Mouse (Mus musculus) embryonic facial prominence, embryonic 15.5 days (tissue): Measurements from ENCODE around the gene Arhgdia. TPM values are rescaled to one million over a fixed set of nuclear protein-coding genes. Genes with fewer than 3 reads are reported as not detected.

Source experiments
- ATAC-seq: fragments of 200-750 bp; cut with Nextera tagmentation; 2 replicates; pipeline ENCODE4 v1.8.0; 2017; ENCODE audit warnings: low read depth, moderate TSS enrichment; ENCODE audit not compliant: insufficient number of reproducible peaks, low FRiP score, low TSS enrichment
- H3K27ac ChIP-seq: fragments of 300-500 bp; sonication (generic); replicated peaks from 2 replicates; pipeline ENCODE4 v1.5.1; 2015; ENCODE audit warnings: mild to moderate bottlenecking, inconsistent platforms
- H3K27me3 ChIP-seq: fragments of 300-500 bp; sonication (generic); 2 replicates; pipeline ENCODE4 v1.6.1; 2015; ENCODE audit warnings: inconsistent platforms
- H3K36me3 ChIP-seq: fragments of 300-500 bp; sonication (generic); 2 replicates; pipeline ENCODE4 v1.6.1; 2015; ENCODE audit warnings: mild to moderate bottlenecking, inconsistent platforms
- H3K4me1 ChIP-seq: fragments of 300-500 bp; sonication (generic); 2 replicates; pipeline ENCODE4 v1.6.1; 2015; ENCODE audit warnings: inconsistent platforms
- H3K4me2 ChIP-seq: fragments of 300-500 bp; sonication (generic); replicated peaks from 2 replicates; pipeline ENCODE4 v1.6.1; 2015; ENCODE audit warnings: mild to moderate bottlenecking, inconsistent platforms
- H3K4me3 ChIP-seq: fragments of 300-500 bp; sonication (generic); replicated peaks from 2 replicates; pipeline ENCODE4 v1.5.1; 2015; ENCODE audit warnings: mild to moderate bottlenecking, inconsistent platforms
- H3K9ac ChIP-seq: fragments of 300-500 bp; sonication (generic); 2 replicates; pipeline ENCODE4 v1.6.1; 2015; ENCODE audit warnings: inconsistent platforms
- H3K9me3 ChIP-seq: fragments of 300-500 bp; sonication (generic); replicated peaks from 2 replicates; pipeline ENCODE4 v1.6.1; 2016; ENCODE audit warnings: inconsistent platforms
- whole genome bisulfite sequencing: fragments of 180-500 bp; shearing (Covaris S2); methylation state at CpG from one replicate; pipeline ENCODE4 v1.1.7; 2015; 5-methylcytosine and 5-hydroxymethylcytosine counted together
- polyA plus RNA-seq: library from polyadenylated mRNA; unstranded; fragments of >200 nt; fragmentation: Nextera tagmentation; extraction: Ambion mirVana; gene quantifications from 2 replicates; pipeline ENCODE4 v1.2.1, GENCODE M21; 2015

Arhgdia gene
- polyA plus RNA-seq, 1 experiment from 2014 or later, result 593 TPM

DNA sequence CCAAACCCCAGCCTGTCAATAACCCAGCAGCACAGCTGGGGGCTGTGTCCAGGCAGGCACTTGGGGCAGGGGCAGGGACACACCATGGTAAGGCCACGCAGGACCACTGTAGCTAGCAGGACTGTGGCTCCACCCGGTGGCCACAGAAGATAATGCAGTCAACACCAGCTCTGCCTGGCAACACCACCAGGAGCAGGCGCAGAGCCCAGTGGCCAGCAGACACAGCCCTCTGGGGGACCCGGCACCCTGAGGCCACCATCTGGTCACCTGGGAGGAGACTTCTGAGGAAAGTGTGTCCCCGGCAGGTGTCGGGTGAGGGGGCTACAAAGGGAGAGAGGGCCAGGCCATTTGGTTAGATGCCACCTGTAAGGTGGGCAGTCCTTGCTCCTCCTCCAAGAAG, 31.3 kb upstream of the Arhgdia start:
- H3K27me3 ChIP-seq, result 0 out of 2 replicates have a peak, but pooled peaks cover 3% of the 10 kb centered on the region
- H3K4me2 ChIP-seq, result no peak overlapping the region
- H3K9ac ChIP-seq, result no peak overlapping the region
- ATAC-seq, result no peak
- no peak overlapping the region for H3K4me3 ChIP-seq
- peaks cover 29% of the 10 kb centered on the region for H3K4me1 ChIP-seq
- no peaks in the 10 kb centered on the region for H3K9me3 ChIP-seq
- H3K36me3 ChIP-seq, result peaks cover 51% of the 10 kb centered on the region
- WGBS, result 53% methylated on average over 6 of the region's 6 CpGs
- no peak overlapping the region for H3K27ac ChIP-seq

DNA sequence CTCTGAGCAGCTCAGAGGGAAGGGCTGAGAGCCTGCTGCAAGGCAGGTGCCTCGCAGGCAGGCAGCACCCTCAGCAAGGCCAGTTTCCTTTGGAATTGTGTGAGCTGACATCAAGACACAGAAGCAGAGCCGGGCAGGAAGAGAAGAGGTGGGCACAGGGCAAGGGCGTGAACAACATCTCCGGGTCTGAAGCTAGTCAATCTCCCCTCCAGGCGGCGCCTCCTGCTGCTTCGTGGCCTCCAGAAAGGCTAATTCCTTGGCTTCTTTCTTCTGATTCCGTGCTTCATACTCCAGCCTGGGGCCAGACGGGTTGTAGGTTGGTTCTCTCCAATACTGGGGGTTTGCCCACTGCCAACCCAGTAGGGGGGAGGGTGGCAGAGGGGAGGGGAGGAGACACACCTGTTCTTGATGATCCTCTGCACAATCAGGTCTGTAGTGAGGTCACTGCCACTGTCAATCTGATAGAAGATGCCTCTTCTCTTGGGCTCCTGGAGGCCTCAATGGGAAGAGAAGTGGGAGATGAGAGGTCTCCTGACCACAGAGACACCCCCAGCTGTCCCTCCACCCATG, 29.1 kb upstream of the Arhgdia start:
- WGBS, result 74% methylated on average over 9 of the region's 9 CpGs

DNA sequence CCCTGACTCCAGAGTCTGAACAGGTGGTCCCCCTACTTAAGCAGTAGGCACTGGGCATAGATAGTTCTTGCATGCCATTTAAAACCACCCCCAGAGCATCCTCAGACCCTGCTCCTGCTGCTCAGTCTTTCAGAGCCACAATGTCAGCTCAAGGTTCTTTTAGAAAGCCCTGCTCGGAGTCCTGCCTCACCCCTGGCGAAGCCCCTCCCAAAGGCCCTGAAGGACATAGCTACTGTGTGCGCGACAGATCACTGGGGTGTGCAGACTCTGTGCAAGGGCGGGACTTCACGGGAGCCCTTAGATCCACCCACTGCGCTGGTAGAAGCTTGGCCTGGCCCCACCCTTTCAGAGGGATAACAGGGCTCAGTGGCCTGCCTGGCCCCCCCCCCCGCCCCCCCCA, 27.8 kb upstream of the Arhgdia start:
- Histone ChIP-seq H3K9ac (no peak overlapping the region), H3K4me2 (0 out of 2 replicates have a peak overlapping the region, but pooled peaks have one; percentile 57), H3K9me3 (no peaks in the 10 kb centered on the region), H3K36me3 (peaks cover 65% of the 10 kb centered on the region), H3K27ac (no peak overlapping the region), H3K4me1 (peaks cover 15% of the 10 kb centered on the region), H3K4me3 (no peak overlapping the region), H3K27me3 (0 out of 2 replicates have a peak, but pooled peaks cover 3% of the 10 kb centered on the region)
- no peak for ATAC-seq
- WGBS, result 33% methylated on average over 8 of the region's 8 CpGs

More for the DNA sequence above, 29.1 kb upstream of the Arhgdia start:
- no peak for ATAC-seq
- peaks cover 15% of the 10 kb centered on the region for H3K4me1 ChIP-seq
- H3K9ac ChIP-seq, result no peak overlapping the region
- H3K27ac ChIP-seq, result no peak overlapping the region
- H3K27me3 ChIP-seq, result 0 out of 2 replicates have a peak, but pooled peaks cover 3% of the 10 kb centered on the region
- H3K36me3 ChIP-seq, result peaks cover 59% of the 10 kb centered on the region
- no peaks in the 10 kb centered on the region for H3K9me3 ChIP-seq
- H3K4me3 ChIP-seq, result no peak overlapping the region
- no peak overlapping the region for H3K4me2 ChIP-seq

DNA sequence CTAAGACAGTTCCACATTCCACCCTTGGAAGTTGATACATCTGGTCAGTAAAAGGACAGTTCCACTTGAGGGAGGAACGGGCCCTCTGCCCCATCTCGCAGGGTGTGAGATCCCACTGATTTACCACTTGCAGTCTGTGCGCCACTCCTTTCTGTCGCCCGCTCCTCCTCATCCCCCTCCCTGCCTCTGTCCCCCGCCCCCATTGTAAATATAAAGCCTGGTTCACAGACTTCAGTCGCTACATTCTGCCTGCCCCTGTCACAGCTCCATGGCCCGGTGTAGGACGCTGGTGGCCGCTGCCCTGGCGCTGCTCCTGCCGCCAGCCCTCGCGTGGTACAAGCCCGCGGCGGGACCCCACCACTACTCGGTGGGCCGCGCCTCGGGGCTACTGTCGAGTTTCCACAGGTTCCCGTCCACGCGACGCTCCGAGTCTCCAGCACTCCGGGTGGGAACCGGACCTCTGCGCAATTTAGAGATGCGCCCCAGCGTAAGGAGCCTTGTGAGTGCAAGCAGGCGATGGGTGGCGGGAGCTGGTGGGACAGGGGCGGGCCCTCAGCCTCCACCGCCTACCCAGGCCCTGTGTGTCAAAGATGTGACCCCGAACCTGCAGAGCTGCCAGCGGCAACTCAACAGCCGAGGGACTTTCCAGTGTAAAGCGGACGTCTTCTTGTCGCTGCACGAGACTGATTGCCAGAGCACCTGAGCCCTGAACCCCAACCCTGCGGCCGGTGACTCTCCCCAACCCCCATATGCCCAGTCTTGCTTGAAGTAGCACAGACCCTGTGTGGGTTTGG, 27.0 kb upstream of the Arhgdia start, which contains the start of gene Npb:
TSS of gene Npb (plus strand) at position 237 of the 794 bp plus-strand sequence.
- Histone ChIP-seq H3K27ac (no peak within 1 kb of the TSS), H3K27me3 (0 out of 2 replicates have a peak, but pooled peaks cover 3% of the 10 kb centered on the region)

DNA sequence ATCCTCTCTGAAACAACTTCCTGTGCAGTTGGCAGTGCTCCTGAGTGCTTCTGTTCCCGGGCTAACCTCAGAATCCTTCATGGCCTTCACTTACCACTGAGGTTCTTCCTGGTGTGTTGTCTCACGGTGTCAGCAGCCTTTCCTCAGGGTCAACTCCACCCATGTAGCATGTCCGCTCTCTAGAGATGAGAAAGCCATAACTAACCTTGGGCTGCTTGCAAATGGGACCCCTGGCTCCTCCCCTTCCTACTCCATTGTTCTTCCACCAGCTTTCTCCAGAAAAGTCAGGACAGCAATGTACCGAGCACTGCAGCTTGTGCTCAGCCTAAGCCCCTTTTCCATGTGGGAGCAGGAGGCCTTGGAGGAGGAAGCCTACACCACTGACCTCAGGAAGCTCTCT, 25.3 kb upstream of the Arhgdia start:
- H3K9me3 ChIP-seq, result no peaks in the 10 kb centered on the region
- 0 out of 2 replicates have a peak, but pooled peaks cover 3% of the 10 kb centered on the region for H3K27me3 ChIP-seq
- no peak overlapping the region for H3K4me2 ChIP-seq
- no peak overlapping the region for H3K9ac ChIP-seq
- H3K27ac ChIP-seq, result no peak overlapping the region
- no peak for ATAC-seq
- H3K4me1 ChIP-seq, result peaks cover 15% of the 10 kb centered on the region
- peaks cover 65% of the 10 kb centered on the region for H3K36me3 ChIP-seq
- 77% methylated on average over 4 of the region's 4 CpGs for WGBS
- no peak overlapping the region for H3K4me3 ChIP-seq

More for the DNA sequence above, 27.0 kb upstream of the Arhgdia start, which contains the start of gene Npb:
- peak within 1 kb of the TSS; percentile 57 for H3K4me2 ChIP-seq
- no peaks in the 10 kb centered on the region for H3K9me3 ChIP-seq
- H3K9ac ChIP-seq, result peak within 1 kb of the TSS; percentile 12
- peaks cover 65% of the 10 kb centered on the region for H3K36me3 ChIP-seq
- ATAC-seq, result no peak
- peak within 1 kb of the TSS; percentile 30 for H3K4me3 ChIP-seq
- WGBS, result 5% methylated on average over 45 of the region's 45 CpGs
- peaks cover 15% of the 10 kb centered on the region for H3K4me1 ChIP-seq

DNA sequence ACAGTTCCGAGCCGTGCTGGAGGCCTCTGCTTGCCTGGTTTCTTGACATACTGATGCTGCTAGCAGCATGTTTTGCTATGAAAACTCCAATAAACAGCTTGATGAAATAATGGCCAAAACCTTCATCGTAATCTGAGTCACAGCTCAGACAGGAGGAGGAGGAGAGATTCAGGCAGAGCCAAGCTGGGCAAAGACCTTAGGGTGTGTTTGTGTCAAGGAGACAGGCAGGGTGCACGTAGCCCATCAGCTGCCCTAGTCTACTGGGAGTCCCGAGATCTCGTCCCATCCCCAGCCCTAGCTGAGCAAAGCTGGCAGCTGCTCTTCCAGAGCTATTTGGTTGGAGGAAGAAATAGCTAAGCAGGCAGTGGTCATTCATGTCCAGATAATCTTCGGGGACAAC, 24.2 kb upstream of the Arhgdia start:
- Histone ChIP-seq H3K9me3 (no peaks in the 10 kb centered on the region), H3K27ac (no peak overlapping the region), H3K36me3 (peaks cover 61% of the 10 kb centered on the region), H3K4me3 (no peak overlapping the region), H3K4me2 (no peak overlapping the region), H3K27me3 (0 out of 2 replicates have a peak, but pooled peaks cover 3% of the 10 kb centered on the region), H3K4me1 (peaks cover 15% of the 10 kb centered on the region), H3K9ac (no peak overlapping the region)
- no peak for ATAC-seq
- WGBS, result 90% methylated on average over 7 of the region's 7 CpGs

DNA sequence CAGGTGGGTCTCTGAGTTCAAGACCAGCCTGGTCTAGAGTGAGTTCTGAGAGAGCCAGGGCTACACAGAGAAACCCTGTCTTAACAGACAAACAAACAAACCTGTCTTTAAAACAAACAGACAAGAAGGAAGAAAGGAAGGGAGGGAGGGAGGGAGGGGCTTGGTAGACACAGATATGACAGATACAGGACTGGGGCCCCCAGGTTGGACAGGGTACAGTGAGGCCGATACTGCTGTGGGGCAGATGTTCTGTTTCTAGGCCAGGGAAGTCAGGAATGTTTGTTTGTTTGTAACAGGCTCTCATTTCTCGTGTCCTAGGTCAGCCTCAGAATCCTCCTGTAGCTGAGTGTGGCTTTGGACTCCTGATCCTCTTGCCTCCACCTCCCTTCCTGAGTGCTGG, 22.1 kb upstream of the Arhgdia start:
- H3K27me3 ChIP-seq, result no peaks in the 10 kb centered on the region
- peaks cover 66% of the 10 kb centered on the region for H3K36me3 ChIP-seq
- WGBS, result 85% methylated on average over 2 of the region's 2 CpGs
- ATAC-seq, result no peak
- H3K9me3 ChIP-seq, result no peaks in the 10 kb centered on the region
- no peak overlapping the region for H3K4me2 ChIP-seq
- no peak overlapping the region for H3K9ac ChIP-seq
- no peak overlapping the region for H3K27ac ChIP-seq
- H3K4me1 ChIP-seq, result peaks cover 21% of the 10 kb centered on the region
- no peak overlapping the region for H3K4me3 ChIP-seq

DNA sequence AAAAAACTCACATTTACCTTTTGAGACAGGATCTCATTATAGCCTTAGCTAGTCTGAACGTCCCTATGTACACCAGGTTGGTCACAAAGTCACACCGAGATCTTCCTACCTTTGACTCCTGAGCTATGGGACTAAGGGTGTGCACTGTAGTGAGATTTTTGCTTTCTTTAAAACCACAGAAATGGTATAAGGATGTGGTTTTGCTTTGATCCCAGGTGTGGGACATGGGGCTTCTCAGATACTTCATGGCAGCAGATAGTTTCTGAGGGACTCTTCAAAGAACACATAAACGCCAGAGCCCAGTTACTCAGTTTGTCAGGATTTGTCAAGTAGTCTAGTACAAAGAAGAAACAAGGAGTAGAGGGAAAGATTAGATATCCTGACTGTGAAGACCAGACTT, 19.3 kb upstream of the Arhgdia start:
- Histone ChIP-seq H3K4me3 (no peak overlapping the region), H3K4me1 (peaks cover 30% of the 10 kb centered on the region), H3K4me2 (no peak overlapping the region), H3K27ac (no peak overlapping the region), H3K36me3 (peaks cover 67% of the 10 kb centered on the region), H3K9ac (no peak overlapping the region), H3K9me3 (no peaks in the 10 kb centered on the region), H3K27me3 (no peaks in the 10 kb centered on the region)
- ATAC-seq, result no peak
- WGBS, result 88% methylated on average over 3 of the region's 3 CpGs

DNA sequence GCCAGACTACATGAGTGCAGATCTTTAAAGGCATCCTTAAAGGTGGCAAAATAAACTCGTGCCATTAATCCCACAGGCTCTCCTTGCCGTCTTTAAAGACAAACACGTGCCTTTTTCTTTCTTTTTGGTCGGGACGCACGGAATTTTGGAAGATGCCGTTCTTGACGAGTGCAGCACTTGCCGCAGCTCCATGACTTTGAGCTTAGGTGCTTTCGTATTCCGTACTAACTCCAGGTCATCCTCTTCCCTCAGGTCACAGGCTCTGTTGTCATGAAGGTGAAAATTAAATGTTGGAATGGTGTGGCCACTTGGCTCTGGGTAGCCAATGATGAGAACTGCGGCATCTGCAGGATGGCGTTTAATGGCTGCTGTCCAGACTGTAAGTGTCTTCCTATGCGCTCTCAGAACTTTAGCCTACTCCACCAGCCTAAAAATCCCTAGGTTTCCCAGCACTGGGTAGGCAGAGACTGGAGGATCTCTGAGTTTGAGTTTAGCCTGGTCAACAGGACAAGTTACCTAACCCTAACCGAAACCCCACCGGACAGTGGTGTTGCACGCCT, 17.6 kb upstream of the Arhgdia start:
- peak overlapping the region; percentile 73 for H3K4me2 ChIP-seq
- peak overlapping the region; percentile 63 for H3K9ac ChIP-seq
- peak overlapping the region; percentile 93 for H3K27ac ChIP-seq
- H3K4me1 ChIP-seq, result peaks cover 31% of the 10 kb centered on the region
- H3K27me3 ChIP-seq, result no peaks in the 10 kb centered on the region
- no peaks in the 10 kb centered on the region for H3K9me3 ChIP-seq
- peaks cover 64% of the 10 kb centered on the region for H3K36me3 ChIP-seq
- no peak for ATAC-seq
- peak overlapping the region; percentile 95 for H3K4me3 ChIP-seq
- WGBS, result 42% methylated on average over 17 of the region's 17 CpGs

DNA sequence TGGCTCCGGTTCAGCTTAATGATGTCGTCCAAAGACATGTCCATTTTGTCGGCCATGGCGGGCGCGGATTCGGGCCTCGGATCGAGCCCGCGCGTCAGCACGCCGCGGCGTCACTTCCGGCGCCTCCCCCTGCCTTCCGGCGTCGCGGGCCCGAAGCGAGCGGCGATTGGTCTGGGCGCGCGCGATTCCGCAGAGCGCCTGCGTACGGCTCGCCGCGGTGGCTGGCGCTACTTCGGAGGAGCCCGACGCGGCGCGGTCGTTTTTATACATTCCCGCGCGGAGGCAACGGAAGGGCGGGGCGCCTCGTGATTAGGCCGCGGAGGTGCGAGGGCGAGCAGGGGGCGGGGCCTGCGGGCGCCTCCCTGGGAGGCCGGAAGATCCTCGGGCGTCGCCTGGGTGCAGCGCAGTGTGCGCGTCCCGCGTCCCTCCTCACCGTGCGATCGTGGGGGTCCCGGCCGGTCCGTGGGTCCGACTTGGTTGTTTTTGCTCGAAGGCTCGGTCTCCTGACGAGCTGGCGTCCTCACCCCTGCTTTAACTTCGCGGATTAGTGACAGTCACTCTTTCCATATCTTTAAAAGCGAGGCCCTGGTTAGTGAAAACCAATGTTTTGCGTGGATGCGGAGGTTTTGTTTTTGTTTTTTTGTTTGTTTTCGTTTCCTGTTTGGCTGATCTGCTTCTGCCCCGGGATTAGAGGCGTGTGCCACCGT, 17.0 kb upstream of the Arhgdia start, which contains the start of the genes Alyref and Anapc11:
TSS of gene Alyref (minus strand) at position 83 of the 707 bp plus-strand sequence.
TSS of gene Anapc11 (plus strand) at position 139 of the 707 bp plus-strand sequence.
- Histone ChIP-seq H3K9ac (peak within 1 kb of the TSS; percentile 99), H3K27ac (peak within 1 kb of the TSS; percentile 93), H3K4me2 (peak within 1 kb of the TSS; percentile 79), H3K4me3 (peak within 1 kb of the TSS; percentile 95), H3K27me3 (no peaks in the 10 kb centered on the region), H3K36me3 (peaks cover 64% of the 10 kb centered on the region), H3K4me1 (peaks cover 31% of the 10 kb centered on the region), H3K9me3 (no peaks in the 10 kb centered on the region)
- ATAC-seq, result peak; percentile 96
- under 1% methylated on average over 88 of the region's 88 CpGs for WGBS
